Mouse (Mus musculus) heart, embryonic 13.5 days (tissue): ENCODE results near the gene Gatd1. TPM values are rescaled to one million over a fixed set of nuclear protein-coding genes. Genes with fewer than 3 reads are reported as not detected.
"Not testable (repeated sequence)": the region's sequence is repeated elsewhere in the genome, so short reads cannot be mapped to it uniquely, and the experiment has no call there.

ENCODE experiments used
- ATAC-seq: fragments of 200-750 bp; cut with Nextera tagmentation; 2 replicates; pipeline ENCODE4 v1.8.0; 2017; ENCODE audit warnings: moderate TSS enrichment; ENCODE audit not compliant: insufficient number of reproducible peaks, low FRiP score, low TSS enrichment; ENCODE audit errors: extremely low read depth
- H3K27ac ChIP-seq: fragments of 300-500 bp; sonication (generic); replicated peaks from 2 replicates; pipeline ENCODE4 v1.5.1; 2015; ENCODE audit warnings: moderate library complexity, mild to moderate bottlenecking, inconsistent platforms
- H3K27me3 ChIP-seq: fragments of 300-500 bp; sonication (generic); replicated peaks from 2 replicates; pipeline ENCODE4 v1.6.1; 2015; ENCODE audit warnings: mild to moderate bottlenecking, inconsistent platforms
- H3K36me3 ChIP-seq: fragments of 300-500 bp; sonication (generic); 2 replicates; pipeline ENCODE4 v1.6.1; 2015; ENCODE audit warnings: mild to moderate bottlenecking, inconsistent platforms
- H3K4me1 ChIP-seq: fragments of 300-500 bp; sonication (generic); 2 replicates; pipeline ENCODE4 v1.6.1; 2015; ENCODE audit warnings: inconsistent platforms
- H3K4me2 ChIP-seq: fragments of 300-500 bp; sonication (generic); 2 replicates; pipeline ENCODE4 v1.6.1; 2015; ENCODE audit warnings: inconsistent platforms, mild to moderate bottlenecking, moderate library complexity
- H3K4me3 ChIP-seq: fragments of 300-500 bp; sonication (generic); 2 replicates; pipeline ENCODE4 v1.5.1; 2015; ENCODE audit warnings: moderate library complexity, mild to moderate bottlenecking, inconsistent platforms
- H3K9ac ChIP-seq: fragments of 300-500 bp; sonication (generic); 2 replicates; pipeline ENCODE4 v1.6.1; 2015; ENCODE audit warnings: inconsistent platforms, mild to moderate bottlenecking, moderate library complexity
- H3K9me3 ChIP-seq: fragments of 300-500 bp; sonication (generic); 2 replicates; pipeline ENCODE4 v1.6.1; 2016; ENCODE audit warnings: inconsistent platforms
- WGBS: fragments of 180-500 bp; shearing (Covaris S2); methylation state at CpG from one replicate; pipeline ENCODE4 v1.1.7; 2015; ENCODE audit warnings: mixed read lengths; 5-methylcytosine and 5-hydroxymethylcytosine counted together
- polyA plus RNA-seq: library from polyadenylated mRNA; unstranded; fragments of >200 nt; fragmentation: Nextera tagmentation; extraction: Ambion mirVana; gene quantifications from 2 replicates; pipeline ENCODE4 v1.2.1, GENCODE M21; 2015

Gene Gatd1
- polyA plus RNA-seq, 1 experiment from 2014 or later: 27.0 TPM

- no peak overlapping the region for H3K4me2 ChIP-seq
- no peaks in the 10 kb centered on the region for H3K27me3 ChIP-seq
- no peaks in the 10 kb centered on the region for H3K4me1 ChIP-seq
- no peaks in the 10 kb centered on the region for H3K36me3 ChIP-seq
- ATAC-seq: no peak
- no peaks in the 10 kb centered on the region for H3K9me3 ChIP-seq
- H3K4me3 ChIP-seq: no peak overlapping the region
- H3K9ac ChIP-seq: no peak overlapping the region
- no peak overlapping the region for H3K27ac ChIP-seq
- 68% methylated on average over 9 of the region's 9 CpGs for WGBS
These were observed 6.2 kb upstream of the Gatd1 start for GRCm38 (mm10) chr7:141420030-141420702.

- Histone ChIP-seq H3K4me1 (peaks cover 6% of the 10 kb centered on the region), H3K27ac (no peak overlapping the region), H3K27me3 (no peaks in the 10 kb centered on the region), H3K4me2 (no peak overlapping the region), H3K4me3 (no peak overlapping the region), H3K9me3 (no peaks in the 10 kb centered on the region), H3K9ac (no peak overlapping the region), H3K36me3 (no peaks in the 10 kb centered on the region)
- 65% methylated on average over 7 of the region's 7 CpGs for WGBS
- no peak for ATAC-seq
These were observed 5.0 kb upstream of the Gatd1 start for GRCm38 (mm10) chr7:141418970-141419369.

- Histone ChIP-seq H3K36me3 (no peaks in the 10 kb centered on the region), H3K4me1 (peaks cover 11% of the 10 kb centered on the region), H3K9me3 (no peaks in the 10 kb centered on the region), H3K27me3 (no peaks in the 10 kb centered on the region), H3K4me2 (no peak overlapping the region), H3K4me3 (no peak overlapping the region), H3K27ac (no peak overlapping the region), H3K9ac (no peak overlapping the region)
- WGBS: 61% methylated on average over 8 of the region's 8 CpGs
- ATAC-seq: no peak
These were observed 4.1 kb upstream of the Gatd1 start for GRCm38 (mm10) chr7:141417731-141418681.

GRCm38 (mm10) chr7:141416144-141416841 lies 2.4 kb upstream of the Gatd1 start:
- Histone ChIP-seq H3K27ac (no peak overlapping the region), H3K4me2 (no peak overlapping the region), H3K4me1 (peaks cover 15% of the 10 kb centered on the region), H3K9me3 (no peaks in the 10 kb centered on the region), H3K4me3 (no peak overlapping the region), H3K9ac (no peak overlapping the region), H3K27me3 (no peaks in the 10 kb centered on the region), H3K36me3 (0 out of 2 replicates have a peak, but pooled peaks cover 3% of the 10 kb centered on the region)
- WGBS: 77% methylated on average over 6 of the region's 6 CpGs
- ATAC-seq: no peak

GRCm38 (mm10) chr7:141413331-141413730 lies 605 bp downstream of the Gatd1 start:
- peak overlapping the region; percentile 64 for H3K4me3 ChIP-seq
- peak overlapping the region; percentile 72 for H3K27ac ChIP-seq
- H3K9me3 ChIP-seq: no peaks in the 10 kb centered on the region
- peaks cover 28% of the 10 kb centered on the region for H3K36me3 ChIP-seq
- H3K9ac ChIP-seq: peak overlapping the region; percentile 93
- no peak for ATAC-seq
- H3K4me1 ChIP-seq: peaks cover 18% of the 10 kb centered on the region
- H3K27me3 ChIP-seq: no peaks in the 10 kb centered on the region
- peak overlapping the region; percentile 86 for H3K4me2 ChIP-seq
- WGBS: 3% methylated on average over 16 of the region's 16 CpGs

GRCm38 (mm10) chr7:141411667-141412066 lies 2.3 kb downstream of the Gatd1 start:
- H3K36me3 ChIP-seq: peaks cover 40% of the 10 kb centered on the region
- 86% methylated on average over 1 of the region's 1 CpGs for WGBS
- no peak overlapping the region for H3K4me3 ChIP-seq
- no peaks in the 10 kb centered on the region for H3K27me3 ChIP-seq
- H3K4me2 ChIP-seq: no peak overlapping the region
- peaks cover 18% of the 10 kb centered on the region for H3K4me1 ChIP-seq
- H3K27ac ChIP-seq: no peak overlapping the region
- ATAC-seq: no peak
- H3K9me3 ChIP-seq: no peaks in the 10 kb centered on the region
- peak overlapping the region; percentile 50; the same call in 1 of the 2 replicates for H3K9ac ChIP-seq

GRCm38 (mm10) chr7:141410631-141411030 lies 3.3 kb downstream of the Gatd1 start:
- peaks cover 40% of the 10 kb centered on the region for H3K36me3 ChIP-seq
- 82% methylated on average over 8 of the region's 8 CpGs for WGBS
- no peak for ATAC-seq

GRCm38 (mm10) chr7:141408833-141409232 lies 5.1 kb downstream of the Gatd1 start:
- H3K4me1 ChIP-seq: peaks cover 12% of the 10 kb centered on the region
- H3K36me3 ChIP-seq: peaks cover 46% of the 10 kb centered on the region
- 0 out of 2 replicates have a peak overlapping the region, but pooled peaks have one; percentile 11 for H3K9ac ChIP-seq
- H3K27me3 ChIP-seq: no peaks in the 10 kb centered on the region
- no peak overlapping the region for H3K27ac ChIP-seq
- H3K9me3 ChIP-seq: no peaks in the 10 kb centered on the region
- WGBS: 11% methylated on average over 11 of the region's 11 CpGs
- no peak for ATAC-seq
- no peak overlapping the region for H3K4me3 ChIP-seq
- H3K4me2 ChIP-seq: no peak overlapping the region

More at GRCm38 (mm10) chr7:141410631-141411030, 3.3 kb downstream of the Gatd1 start:
- H3K4me2 ChIP-seq: no peak overlapping the region
- H3K9me3 ChIP-seq: no peaks in the 10 kb centered on the region
- H3K4me1 ChIP-seq: peaks cover 18% of the 10 kb centered on the region
- H3K27ac ChIP-seq: no peak overlapping the region
- no peak overlapping the region for H3K4me3 ChIP-seq
- H3K27me3 ChIP-seq: no peaks in the 10 kb centered on the region
- H3K9ac ChIP-seq: peak overlapping the region; percentile 3; the same call in 1 of the 2 replicates

- ATAC-seq, H3K9ac ChIP-seq, H3K9me3 ChIP-seq, H3K4me1 ChIP-seq, H3K4me2 ChIP-seq, H3K27ac ChIP-seq, H3K4me3 ChIP-seq, H3K27me3 ChIP-seq: not testable (repeated sequence)
- 94% methylated on average over 7 of the region's 7 CpGs for WGBS
- peaks cover 58% of the 10 kb centered on the region for H3K36me3 ChIP-seq
These were observed 6.3 kb downstream of the Gatd1 start for GRCm38 (mm10) chr7:141407670-141408069.

GRCm38 (mm10) chr7:141405466-141405865 lies 8.5 kb downstream of the Gatd1 start:
- no peak for ATAC-seq
- Histone ChIP-seq H3K4me1 (peaks cover 4% of the 10 kb centered on the region; the same call in 1 of the 2 replicates), H3K9ac (no peak overlapping the region), H3K4me2 (no peak overlapping the region), H3K27ac (no peak overlapping the region), H3K27me3 (no peaks in the 10 kb centered on the region), H3K9me3 (no peaks in the 10 kb centered on the region), H3K4me3 (no peak overlapping the region), H3K36me3 (peaks cover 69% of the 10 kb centered on the region)
- 79% methylated on average over 4 of the region's 4 CpGs for WGBS

GRCm38 (mm10) chr7:141403305-141403704 lies 10.6 kb downstream of the Gatd1 start:
- Histone ChIP-seq H3K4me3 (no peak overlapping the region), H3K9ac (no peak overlapping the region), H3K36me3 (peaks cover 73% of the 10 kb centered on the region), H3K4me1 (no peaks in the 10 kb centered on the region), H3K4me2 (no peak overlapping the region), H3K27me3 (no peaks in the 10 kb centered on the region), H3K9me3 (no peaks in the 10 kb centered on the region), H3K27ac (no peak overlapping the region)
- 46% methylated on average over 5 of the region's 5 CpGs for WGBS
- ATAC-seq: no peak
